ENCODE assay signal across 8 mouse cellular contexts in the genomic region with DNA sequence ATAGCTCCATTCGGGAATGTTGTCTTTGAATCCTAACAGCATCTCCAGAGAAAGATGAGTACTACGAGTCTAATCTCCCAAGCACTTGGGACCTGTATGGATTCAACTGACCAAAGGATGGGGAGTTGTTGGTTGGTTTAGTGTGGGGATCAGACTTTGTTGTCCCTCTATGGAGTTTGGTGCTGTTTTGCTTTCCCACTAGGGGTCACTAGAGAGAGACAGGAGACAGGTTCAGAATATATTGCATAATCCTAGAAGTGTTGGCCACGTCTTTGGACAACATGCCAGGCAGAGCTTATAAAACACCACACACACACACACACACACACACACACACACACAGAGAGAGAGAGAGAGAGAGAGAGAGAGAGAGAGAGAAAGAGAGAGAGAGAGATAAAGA.
A peak's percentile ranks its signal among the peaks of the same experiment; 100 is the strongest.
DNase-seq lines count a peak whose midpoint lies in the region; ATAC-seq lines count a peak whose summit lies in the region.

No protein-coding gene starts in this region.

- H3K4me3 ChIP-seq in kidney, embryonic 14.5 days (ENCODE audit: low read length), result no peak overlapping the region
- H3K4me3 ChIP-seq in forebrain, embryonic 15.5 days, result no peak overlapping the region

- no peaks in the 10 kb centered on the region for H3K4me1 ChIP-seq in kidney, embryonic 14.5 days (ENCODE audit: control insufficient read depth, insufficient read depth, low read length)
- H3K4me1 ChIP-seq in forebrain, embryonic 15.5 days, result 0 out of 2 replicates have a peak, but pooled peaks cover 8% of the 10 kb centered on the region

- no peaks in the 10 kb centered on the region for H3K27me3 ChIP-seq in kidney, embryonic 14.5 days (ENCODE audit: control insufficient read depth, insufficient read depth, low read length)
- no peaks in the 10 kb centered on the region for H3K27me3 ChIP-seq in forebrain, embryonic 15.5 days

- H3K27ac ChIP-seq in kidney, embryonic 14.5 days (ENCODE audit: low read depth, low read length), result no peak overlapping the region
- H3K27ac ChIP-seq in forebrain, embryonic 15.5 days (replicated peaks), result no peak overlapping the region

- 61% methylated on average over 3 of the region's 3 CpGs for WGBS in kidney, embryonic 14.5 days
- WGBS in forebrain, embryonic 15.5 days, result 61% methylated on average over 3 of the region's 3 CpGs

- H3K4me2 ChIP-seq in kidney, embryonic 14.5 days (replicated peaks; ENCODE audit: low read depth, low read length), result no peak overlapping the region
- H3K4me2 ChIP-seq in forebrain, embryonic 15.5 days (replicated peaks), result no peak overlapping the region

- no peak for ATAC-seq in kidney, embryonic 14.5 days (ENCODE audit: low FRiP score, low TSS enrichment)
- ATAC-seq in neutrophil, adult 5-6 weeks (ENCODE audit: extremely low read depth, insufficient number of reproducible peaks, low FRiP score, poor library complexity, severe bottlenecking), result 0 out of 2 replicates have a peak, but pooled peaks have one; percentile 44
- no peak for ATAC-seq in forebrain, embryonic 15.5 days (replicated peaks)

- intact Hi-C loops in heart, postnatal 14 days (cut with DNase I), result loop anchor here (5.0 to 10.0 kb wide), 2 partner anchors 116 to 228 kb away; no protein-coding TSS in a partner anchor

- peak; percentile 19 for DNase-seq in kidney, adult 18-20 months
- peak; percentile 1 to 18 for DNase-seq in CD8-positive naive resting alpha-beta T cell, adult 2 months (ENCODE audit: low read depth in 2 of 2, low spot score in 2 of 2)
- peak; percentile 55 for DNase-seq in ZHBTc4 (ENCODE audit: low read depth, low spot score)
- peak; percentile 14 to 39 for DNase-seq in heart, postnatal 14 days
- no peak for DNase-seq in left cerebral cortex, adult 11 months (ENCODE audit: low spot score)

- H3K9ac ChIP-seq in kidney, embryonic 14.5 days (ENCODE audit: low read depth, low read length), result no peak overlapping the region
- H3K9ac ChIP-seq in forebrain, embryonic 15.5 days (replicated peaks), result no peak overlapping the region

- H3K36me3 ChIP-seq in kidney, embryonic 14.5 days (ENCODE audit: control insufficient read depth, insufficient read depth, low read length), result no peaks in the 10 kb centered on the region
- no peaks in the 10 kb centered on the region for H3K36me3 ChIP-seq in forebrain, embryonic 15.5 days

- H3K9me3 ChIP-seq in kidney, embryonic 14.5 days (ENCODE audit: control insufficient read depth, low read length), result no peaks in the 10 kb centered on the region
- no peaks in the 10 kb centered on the region for H3K9me3 ChIP-seq in forebrain, embryonic 15.5 days
